Mouse (Mus musculus) G1E-ER4 (cell line): ENCODE results near the gene Ecpas. TPM values are rescaled to one million over a fixed set of nuclear protein-coding genes. Genes with fewer than 3 reads are reported as not detected.

Experiments
- GATA1 ChIP-seq: IDR thresholded peaks from one replicate; pipeline ENCODE4 v1.8.0; 2012; ENCODE audit warnings: low read length, inconsistent platforms
- polyA plus RNA-seq: library from polyadenylated mRNA; stranded (reverse); fragments of >175 nt; gene quantifications from 2 replicates; pipeline ENCODE4 v1.2.3, GENCODE M21; 2012

The Ecpas gene
- polyA plus RNA-seq, 1 experiment, result 44.5 TPM

DNA sequence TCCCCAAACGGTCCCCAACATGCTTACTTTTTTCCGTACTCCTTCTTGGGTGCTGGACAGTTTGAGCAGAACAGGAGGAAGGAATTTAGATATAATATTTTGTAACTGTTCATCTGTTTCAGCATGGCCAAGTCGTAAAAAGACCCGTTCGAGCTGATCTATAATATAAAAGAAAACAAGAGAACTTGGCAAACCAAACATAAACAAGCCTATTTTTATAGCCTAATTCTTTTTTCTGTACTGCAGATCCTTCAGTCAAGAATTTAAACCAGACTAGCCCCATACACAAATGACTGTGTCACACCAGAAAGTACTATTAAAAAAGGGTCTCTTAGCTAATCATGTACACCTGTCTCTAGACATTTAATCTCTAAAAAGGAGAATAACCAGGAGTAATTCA is 27.2 kb downstream of the Ecpas start:
- no peak for TF ChIP-seq GATA1

- no peak for TF ChIP-seq GATA1
Measured at GRCm38 (mm10) chr4:58883841-58884240, 28.7 kb downstream of the Ecpas start.

DNA sequence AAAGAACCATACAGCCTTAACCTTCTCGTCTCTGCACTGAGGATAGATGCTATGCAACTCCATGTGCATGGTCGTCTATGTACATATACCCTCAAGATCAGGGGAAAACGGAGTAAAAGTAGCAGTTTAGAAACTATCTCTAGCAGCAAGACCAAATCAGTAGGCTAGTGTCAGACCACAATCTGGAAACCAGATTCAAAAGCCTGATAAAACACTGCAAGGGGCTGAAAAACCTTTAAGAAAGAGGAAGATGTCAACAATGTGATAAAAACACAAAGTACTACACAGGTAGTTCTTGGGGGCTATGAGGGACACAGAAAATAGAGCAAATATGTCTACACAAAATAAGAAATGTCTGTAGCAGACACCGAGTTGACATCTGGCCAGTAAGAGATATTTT is 38.2 kb downstream of the Ecpas start:
- TF ChIP-seq GATA1, result no peak

DNA sequence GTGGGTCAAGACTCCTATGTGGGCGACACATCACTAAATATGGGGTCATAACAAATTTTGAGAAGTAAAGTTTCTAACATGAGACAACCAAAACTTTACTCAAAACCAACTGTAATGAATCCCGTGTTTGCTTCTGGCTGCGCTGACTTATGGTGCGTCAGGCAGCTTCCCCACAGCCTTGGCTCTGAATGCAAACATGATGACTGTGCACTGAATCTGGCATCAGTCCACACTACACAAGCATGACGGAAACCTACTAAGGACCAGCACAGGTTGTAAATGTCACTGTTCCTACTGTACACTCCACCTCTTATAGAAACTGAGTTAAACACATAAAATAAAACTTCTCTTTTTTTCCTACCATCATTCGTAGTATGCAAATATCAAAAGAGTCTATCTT is 45.3 kb downstream of the Ecpas start:
- no peak for TF ChIP-seq GATA1

DNA sequence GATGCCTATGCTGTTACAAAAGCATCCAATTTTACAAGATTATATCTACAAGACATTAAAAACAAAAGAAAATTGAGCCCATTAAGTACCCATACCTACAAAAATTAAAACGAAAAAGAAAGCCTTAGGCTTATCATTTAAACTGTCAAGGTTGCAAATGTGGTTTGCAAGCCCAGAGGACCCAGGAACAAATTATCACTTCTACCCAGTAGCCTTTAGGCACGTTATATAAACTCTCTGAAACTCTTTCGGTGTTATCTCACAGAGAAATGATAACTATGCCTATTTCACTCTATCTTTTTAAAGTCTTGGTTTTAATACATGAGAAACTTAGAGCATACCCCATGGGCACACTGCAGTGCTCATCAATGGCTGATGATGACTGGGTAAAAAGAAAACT is 79.6 kb downstream of the Ecpas start:
- no peak for TF ChIP-seq GATA1

GRCm38 (mm10) chr4:58825921-58826320 is 86.6 kb downstream of the Ecpas start:
- no peak for TF ChIP-seq GATA1

DNA sequence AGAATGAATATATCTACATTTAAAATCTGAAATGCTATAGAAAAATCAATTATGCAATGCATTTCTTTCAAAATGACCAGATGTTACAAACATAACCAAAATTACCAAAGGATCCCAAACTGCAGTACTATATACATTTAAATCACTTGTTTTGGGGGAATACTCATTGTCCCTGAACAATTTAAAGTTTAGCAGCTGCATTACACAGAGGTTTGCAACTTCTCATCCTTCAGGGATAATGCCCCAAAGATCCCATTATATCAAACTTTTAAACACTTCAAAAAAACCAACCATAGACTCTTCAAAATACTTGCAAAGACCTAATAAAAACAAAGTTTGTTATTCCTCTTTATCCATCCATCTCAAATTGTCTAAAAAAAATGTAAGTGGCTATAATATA is 124.9 kb downstream of the Ecpas start, which contains the start of gene Olfr267:
TSS of gene Olfr267 (minus strand) at position 101 of the 400 bp plus-strand sequence.
- TF ChIP-seq GATA1, result no peak

- no peak for TF ChIP-seq GATA1
Measured at GRCm38 (mm10) chr4:58786659-58787058, 125.9 kb downstream of the Ecpas start.

DNA sequence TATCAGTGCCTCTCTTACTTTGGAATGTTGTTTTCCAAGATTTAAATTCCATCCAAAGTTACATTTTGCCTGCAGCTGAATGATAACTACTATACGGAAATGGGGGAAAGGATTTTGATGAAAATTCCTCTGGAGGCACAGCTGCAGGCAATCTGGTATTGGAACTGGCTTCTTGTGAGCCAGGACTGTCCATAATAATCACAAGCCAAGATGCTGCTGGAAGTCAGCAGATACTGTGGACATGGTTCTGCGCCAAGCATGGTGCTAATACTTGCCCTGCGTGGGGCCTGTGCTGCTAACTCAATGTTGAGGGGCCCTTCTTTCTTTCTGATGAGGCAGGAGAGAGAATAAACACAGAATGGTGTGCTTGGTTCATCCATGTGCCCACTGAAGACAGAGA is 149.1 kb downstream of the Ecpas start:
- no peak for TF ChIP-seq GATA1

- TF ChIP-seq GATA1, result no peak
Measured at GRCm38 (mm10) chr4:58749510-58749909, 163.0 kb downstream of the Ecpas start.

GRCm38 (mm10) chr4:58749101-58749500 is 163.4 kb downstream of the Ecpas start:
- TF ChIP-seq GATA1, result no peak

Other genes with a start within 250 kb of the Ecpas start
- gene Olfr267, start 125.0 kb downstream of the Ecpas start, polyA plus RNA-seq, result not detected in 2 replicates
- not detected in 2 replicates for gene Zkscan16, start 30.9 kb upstream of the Ecpas start, polyA plus RNA-seq
- gene Ptgr1, start 74.4 kb upstream of the Ecpas start, polyA plus RNA-seq, result 0.06 and 0.24 TPM in 2 replicates
- gene Dnajc25, start 82.3 kb upstream of the Ecpas start, polyA plus RNA-seq, result 3.8 and 6.5 TPM in 2 replicates
- not detected in 2 replicates for gene Gm20503, start 90.5 kb upstream of the Ecpas start, polyA plus RNA-seq
- 17.3 and 20.9 TPM in 2 replicates for gene Gng10, start 122.3 kb upstream of the Ecpas start, polyA plus RNA-seq
- gene AI481877, start 226.2 kb upstream of the Ecpas start, polyA plus RNA-seq, result not detected in 2 replicates